Mouse (Mus musculus) urinary bladder, adult 18-20 months (tissue): ENCODE data around the gene Gm48552.

Source experiments
- DNase-seq, 2 experiments: peaks; one replicate each; pipeline ENCODE4 v3.0.0; 2022; ENCODE audit warnings: low spot score in 2 of 2, mixed read lengths in 2 of 2

Gm48552 gene

GRCm38 (mm10) chr10:81387716-81388115, 1.1 kb upstream of the Gm48552 start:
- DNase-seq = no peak

GRCm38 (mm10) chr10:81389373-81389772, 568 bp downstream of the Gm48552 start:
- DNase-seq = no peak

- peak in 1 of 2 experiments; percentile 65 for DNase-seq
Observed at GRCm38 (mm10) chr10:81389801-81390677, 1.2 kb downstream of the Gm48552 start.

GRCm38 (mm10) chr10:81390678-81390965, 1.8 kb downstream of the Gm48552 start:
- no peak for DNase-seq

GRCm38 (mm10) chr10:81392270-81392669, 3.5 kb downstream of the Gm48552 start:
- DNase-seq = no peak

GRCm38 (mm10) chr10:81392781-81393185, 4.0 kb downstream of the Gm48552 start, which contains the start of gene Smim24:
Smim24 (plus strand) TSS chr10:81393051.
- no peak for DNase-seq

- no peak for DNase-seq
Observed at GRCm38 (mm10) chr10:81393456-81394063, 4.8 kb downstream of the Gm48552 start.

- DNase-seq = no peak
Observed at GRCm38 (mm10) chr10:81395127-81395526, 6.3 kb downstream of the Gm48552 start.

- DNase-seq = no peak
Observed at GRCm38 (mm10) chr10:81395865-81396264, 7.1 kb downstream of the Gm48552 start.

- no peak for DNase-seq
Observed at GRCm38 (mm10) chr10:81396749-81397148, 7.9 kb downstream of the Gm48552 start.

- DNase-seq = no peak
Observed at GRCm38 (mm10) chr10:81399296-81399695, 10.5 kb downstream of the Gm48552 start.

- no peak for DNase-seq
Observed at GRCm38 (mm10) chr10:81399798-81400308, 11.0 kb downstream of the Gm48552 start.

- DNase-seq = no peak
Observed at GRCm38 (mm10) chr10:81400371-81401204, 11.8 kb downstream of the Gm48552 start.

GRCm38 (mm10) chr10:81401205-81401520, 12.4 kb downstream of the Gm48552 start:
- no peak for DNase-seq

GRCm38 (mm10) chr10:81401521-81402226, 12.9 kb downstream of the Gm48552 start:
- DNase-seq = peak in 1 of 2 experiments; percentile 74

GRCm38 (mm10) chr10:81402227-81402765, 13.5 kb downstream of the Gm48552 start:
- no peak for DNase-seq

- no peak for DNase-seq
Observed at GRCm38 (mm10) chr10:81403511-81403910, 14.7 kb downstream of the Gm48552 start.

GRCm38 (mm10) chr10:81404082-81404481, 15.3 kb downstream of the Gm48552 start:
- DNase-seq = no peak

GRCm38 (mm10) chr10:81404720-81405119, 15.9 kb downstream of the Gm48552 start:
- no peak for DNase-seq

GRCm38 (mm10) chr10:81405588-81406201, 16.9 kb downstream of the Gm48552 start:
- no peak for DNase-seq
